Mouse (Mus musculus): ENCODE data around the gene Zfp287. TPM values are rescaled to one million over a fixed set of nuclear protein-coding genes. Genes with fewer than 3 reads are reported as not detected.

The Zfp287 gene
- polyA plus RNA-seq, 1 experiment from 2014 or later, result 14.0 TPM

DNA sequence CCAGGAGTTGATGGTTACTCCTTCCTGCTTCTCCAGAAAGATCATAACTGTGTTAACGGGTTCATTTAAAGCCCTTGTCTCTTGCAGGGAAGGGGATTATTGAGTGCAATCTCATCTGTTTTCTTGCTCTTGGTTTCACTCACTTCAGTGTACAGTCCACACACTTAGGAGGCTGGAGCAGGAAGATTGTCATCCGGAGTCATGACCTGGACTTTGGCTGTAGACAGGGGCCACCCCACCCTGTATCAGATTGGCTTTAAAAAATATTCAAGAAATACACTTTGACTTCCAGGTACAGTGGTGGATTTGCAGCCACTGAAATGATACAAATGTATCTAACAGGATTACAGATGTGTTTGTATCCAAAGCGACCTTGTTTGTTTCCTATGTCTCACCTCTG, 40.1 kb downstream of the Zfp287 start:
- Histone ChIP-seq H3K9ac (ENCODE audit: low read depth, low read length) (no peak overlapping the region), H3K4me3 (ENCODE audit: low read depth, low read length) (no peak overlapping the region), H3K27me3 (ENCODE audit: control insufficient read depth, insufficient read depth, low read length) (no peaks in the 10 kb centered on the region), H3K36me3 (ENCODE audit: control insufficient read depth, insufficient read depth, low read length) (no peaks in the 10 kb centered on the region), H3K27ac (ENCODE audit: low read depth, low read length) (no peak overlapping the region), H3K4me2 (replicated peaks; ENCODE audit: low read depth, low read length) (no peak overlapping the region), H3K4me1 (replicated peaks; ENCODE audit: control insufficient read depth, insufficient read depth, low read length) (no peaks in the 10 kb centered on the region), H3K9me3 (ENCODE audit: control insufficient read depth, low read length) (no peaks in the 10 kb centered on the region)
- WGBS, result 88% methylated on average over 3 of the region's 3 CpGs
- ATAC-seq (ENCODE audit: low FRiP score) (no peak), DNase-seq (ENCODE audit: low spot score) (no peak)

GRCm38 (mm10) chr11:62679954-62680353, 51.8 kb downstream of the Zfp287 start:
- no peaks in the 10 kb centered on the region for H3K9me3 ChIP-seq (ENCODE audit: control insufficient read depth, low read length)
- no peaks in the 10 kb centered on the region for H3K36me3 ChIP-seq (ENCODE audit: control insufficient read depth, insufficient read depth, low read length)
- no peak overlapping the region for H3K4me2 ChIP-seq (replicated peaks; ENCODE audit: low read depth, low read length)
- H3K9ac ChIP-seq (ENCODE audit: low read depth, low read length), result no peak overlapping the region
- no peak overlapping the region for H3K4me3 ChIP-seq (ENCODE audit: low read depth, low read length)
- H3K27me3 ChIP-seq (ENCODE audit: control insufficient read depth, insufficient read depth, low read length), result no peaks in the 10 kb centered on the region
- no peak for ATAC-seq (ENCODE audit: low FRiP score)
- no peaks in the 10 kb centered on the region for H3K4me1 ChIP-seq (replicated peaks; ENCODE audit: control insufficient read depth, insufficient read depth, low read length)
- no peak overlapping the region for H3K27ac ChIP-seq (ENCODE audit: low read depth, low read length)
- WGBS, result 84% methylated on average over 4 of the region's 4 CpGs
- DNase-seq (ENCODE audit: low spot score), result no peak

DNA sequence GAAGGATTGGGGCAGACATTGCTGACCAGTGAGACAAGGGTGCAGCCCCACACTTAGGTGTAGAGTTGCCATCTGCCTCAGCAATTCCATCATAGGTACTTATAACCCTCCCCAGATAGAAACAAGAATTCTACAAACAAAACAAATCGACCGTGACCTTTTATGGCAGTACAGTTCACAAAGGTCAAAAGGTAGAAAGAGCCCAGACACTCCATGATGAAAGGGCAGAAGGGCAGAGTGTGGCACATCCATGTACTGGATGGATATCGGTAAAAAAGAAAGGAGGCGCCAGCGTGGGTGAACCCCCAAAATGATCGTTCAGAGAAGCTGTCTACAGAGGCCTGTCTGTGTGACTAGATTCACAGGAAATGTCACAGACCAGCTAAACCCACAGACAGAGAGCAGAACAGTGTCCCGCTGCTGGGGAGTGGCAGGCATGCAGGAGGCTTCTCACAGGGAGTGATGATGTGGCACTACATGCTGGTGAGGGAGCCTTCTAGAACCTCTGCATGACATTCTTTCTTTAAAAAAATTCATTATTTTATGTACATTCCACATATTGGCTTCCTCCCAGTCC, 52.8 kb downstream of the Zfp287 start:
- no peak overlapping the region for H3K4me2 ChIP-seq (replicated peaks; ENCODE audit: low read depth, low read length)
- ATAC-seq (ENCODE audit: low FRiP score), result no peak
- H3K9me3 ChIP-seq (ENCODE audit: control insufficient read depth, low read length), result no peaks in the 10 kb centered on the region
- no peaks in the 10 kb centered on the region for H3K36me3 ChIP-seq (ENCODE audit: control insufficient read depth, insufficient read depth, low read length)
- no peak for DNase-seq (ENCODE audit: low spot score)
- no peaks in the 10 kb centered on the region for H3K27me3 ChIP-seq (ENCODE audit: control insufficient read depth, insufficient read depth, low read length)
- 86% methylated on average over 7 of the region's 7 CpGs for WGBS
- no peak overlapping the region for H3K9ac ChIP-seq (ENCODE audit: low read depth, low read length)
- H3K4me1 ChIP-seq (replicated peaks; ENCODE audit: control insufficient read depth, insufficient read depth, low read length), result no peaks in the 10 kb centered on the region
- H3K27ac ChIP-seq (ENCODE audit: low read depth, low read length), result no peak overlapping the region
- no peak overlapping the region for H3K4me3 ChIP-seq (ENCODE audit: low read depth, low read length)

- Histone ChIP-seq H3K27me3 (ENCODE audit: control insufficient read depth, insufficient read depth, low read length) (no peaks in the 10 kb centered on the region), H3K4me1 (replicated peaks; ENCODE audit: control insufficient read depth, insufficient read depth, low read length) (0 out of 2 replicates have a peak, but pooled peaks cover 2% of the 10 kb centered on the region), H3K36me3 (ENCODE audit: control insufficient read depth, insufficient read depth, low read length) (no peaks in the 10 kb centered on the region), H3K27ac (ENCODE audit: low read depth, low read length) (no peak overlapping the region), H3K4me2 (replicated peaks; ENCODE audit: low read depth, low read length) (no peak overlapping the region), H3K9me3 (ENCODE audit: control insufficient read depth, low read length) (no peaks in the 10 kb centered on the region), H3K4me3 (ENCODE audit: low read depth, low read length) (no peak overlapping the region), H3K9ac (ENCODE audit: low read depth, low read length) (no peak overlapping the region)
- ATAC-seq (ENCODE audit: low FRiP score) (no peak), DNase-seq (ENCODE audit: low spot score) (no peak)
- WGBS, result 91% methylated on average over 4 of the region's 4 CpGs
Observed at GRCm38 (mm10) chr11:62676290-62676596, 55.5 kb downstream of the Zfp287 start.

GRCm38 (mm10) chr11:62675480-62676289, 56.0 kb downstream of the Zfp287 start:
- WGBS, result 19% methylated on average over 17 of the region's 17 CpGs
- no peaks in the 10 kb centered on the region for H3K9me3 ChIP-seq (ENCODE audit: control insufficient read depth, low read length)
- H3K4me3 ChIP-seq (ENCODE audit: low read depth, low read length), result no peak overlapping the region; the same call in 1 of the 2 replicates
- ATAC-seq (ENCODE audit: low FRiP score), result peak; percentile 78
- 0 out of 2 replicates have a peak overlapping the region, but pooled peaks have one; percentile 21 for H3K9ac ChIP-seq (ENCODE audit: low read depth, low read length)
- no peaks in the 10 kb centered on the region for H3K27me3 ChIP-seq (ENCODE audit: control insufficient read depth, insufficient read depth, low read length)
- H3K4me2 ChIP-seq (replicated peaks; ENCODE audit: low read depth, low read length), result peak overlapping the region; percentile 31
- DNase-seq (ENCODE audit: low spot score), result peak; percentile 85
- 0 out of 2 replicates have a peak, but pooled peaks cover 2% of the 10 kb centered on the region for H3K4me1 ChIP-seq (replicated peaks; ENCODE audit: control insufficient read depth, insufficient read depth, low read length)
- no peaks in the 10 kb centered on the region for H3K36me3 ChIP-seq (ENCODE audit: control insufficient read depth, insufficient read depth, low read length)
- no peak overlapping the region for H3K27ac ChIP-seq (ENCODE audit: low read depth, low read length)

- ATAC-seq (ENCODE audit: low FRiP score), result no peak
- no peaks in the 10 kb centered on the region for H3K27me3 ChIP-seq (ENCODE audit: control insufficient read depth, insufficient read depth, low read length)
- no peak for DNase-seq (ENCODE audit: low spot score)
- H3K4me1 ChIP-seq (replicated peaks; ENCODE audit: control insufficient read depth, insufficient read depth, low read length), result 0 out of 2 replicates have a peak, but pooled peaks cover 2% of the 10 kb centered on the region
- no peak overlapping the region for H3K4me3 ChIP-seq (ENCODE audit: low read depth, low read length)
- no peak overlapping the region for H3K9ac ChIP-seq (ENCODE audit: low read depth, low read length)
- no peak overlapping the region for H3K27ac ChIP-seq (ENCODE audit: low read depth, low read length)
- no peak overlapping the region for H3K4me2 ChIP-seq (replicated peaks; ENCODE audit: low read depth, low read length)
- no peaks in the 10 kb centered on the region for H3K36me3 ChIP-seq (ENCODE audit: control insufficient read depth, insufficient read depth, low read length)
- H3K9me3 ChIP-seq (ENCODE audit: control insufficient read depth, low read length), result no peaks in the 10 kb centered on the region
- WGBS, result 88% methylated on average over 6 of the region's 6 CpGs
Observed at GRCm38 (mm10) chr11:62670006-62670405, 61.7 kb downstream of the Zfp287 start.

DNA sequence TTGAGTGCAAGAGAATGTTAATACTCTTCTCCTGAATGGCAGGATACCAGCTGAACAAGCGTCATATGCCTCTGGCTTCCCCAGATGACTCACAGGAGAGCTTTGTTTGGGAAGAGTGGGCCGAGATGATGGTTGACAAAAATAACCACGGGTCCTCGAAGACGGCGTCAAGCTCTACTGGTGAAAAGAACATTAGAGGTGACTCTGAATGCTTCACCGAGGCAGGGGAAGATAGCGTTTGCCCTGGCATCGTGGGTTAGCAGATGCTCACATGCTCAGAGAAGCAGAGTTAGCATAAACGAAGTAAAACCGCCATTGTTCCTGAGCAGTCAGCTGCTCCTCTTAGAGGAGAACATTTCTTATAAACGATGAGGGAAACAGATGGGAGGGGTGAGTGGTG, 62.2 kb downstream of the Zfp287 start:
- DNase-seq (ENCODE audit: low spot score) (no peak), ATAC-seq (ENCODE audit: low FRiP score) (no peak)
- Histone ChIP-seq H3K27ac (ENCODE audit: low read depth, low read length) (no peak overlapping the region), H3K4me1 (replicated peaks; ENCODE audit: control insufficient read depth, insufficient read depth, low read length) (0 out of 2 replicates have a peak, but pooled peaks cover 2% of the 10 kb centered on the region), H3K36me3 (ENCODE audit: control insufficient read depth, insufficient read depth, low read length) (no peaks in the 10 kb centered on the region), H3K4me3 (ENCODE audit: low read depth, low read length) (no peak overlapping the region), H3K4me2 (replicated peaks; ENCODE audit: low read depth, low read length) (no peak overlapping the region), H3K9ac (ENCODE audit: low read depth, low read length) (no peak overlapping the region), H3K27me3 (ENCODE audit: control insufficient read depth, insufficient read depth, low read length) (no peaks in the 10 kb centered on the region), H3K9me3 (ENCODE audit: control insufficient read depth, low read length) (no peaks in the 10 kb centered on the region)
- 73% methylated on average over 12 of the region's 12 CpGs for WGBS

- DNase-seq (ENCODE audit: low spot score) (no peak), ATAC-seq (ENCODE audit: low FRiP score) (no peak)
- H3K4me3 ChIP-seq (ENCODE audit: low read depth, low read length), result no peak overlapping the region
- no peaks in the 10 kb centered on the region for H3K27me3 ChIP-seq (ENCODE audit: control insufficient read depth, insufficient read depth, low read length)
- H3K4me2 ChIP-seq (replicated peaks; ENCODE audit: low read depth, low read length), result no peak overlapping the region
- H3K9ac ChIP-seq (ENCODE audit: low read depth, low read length), result no peak overlapping the region
- H3K36me3 ChIP-seq (ENCODE audit: control insufficient read depth, insufficient read depth, low read length), result 0 out of 2 replicates have a peak, but pooled peaks cover 2% of the 10 kb centered on the region
- no peaks in the 10 kb centered on the region for H3K9me3 ChIP-seq (ENCODE audit: control insufficient read depth, low read length)
- WGBS, result 90% methylated on average over 5 of the region's 5 CpGs
- H3K27ac ChIP-seq (ENCODE audit: low read depth, low read length), result no peak overlapping the region
- 0 out of 2 replicates have a peak, but pooled peaks cover 2% of the 10 kb centered on the region for H3K4me1 ChIP-seq (replicated peaks; ENCODE audit: control insufficient read depth, insufficient read depth, low read length)
Observed at GRCm38 (mm10) chr11:62668986-62669385, 62.7 kb downstream of the Zfp287 start.

DNA sequence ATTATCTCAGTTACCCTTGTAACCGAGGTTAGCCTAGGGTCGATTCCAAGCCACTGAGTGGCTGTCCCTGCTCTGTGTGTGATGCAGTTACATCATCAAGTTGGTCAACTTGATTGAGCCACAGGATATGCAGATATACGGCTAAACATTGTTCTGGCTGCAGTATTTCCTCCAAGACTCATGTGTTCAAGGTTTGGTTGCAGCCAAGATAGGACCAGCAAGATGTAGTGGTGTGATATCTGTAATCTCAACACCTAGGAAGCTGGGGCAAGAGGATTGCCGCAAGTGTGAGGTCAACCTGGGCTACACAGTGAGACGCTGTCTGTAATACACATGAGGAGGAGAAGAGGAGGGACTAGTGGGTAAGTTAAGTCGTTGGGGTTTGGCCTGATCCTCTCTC, 67.5 kb downstream of the Zfp287 start:
- H3K9me3 ChIP-seq (ENCODE audit: control insufficient read depth, low read length), result no peaks in the 10 kb centered on the region
- H3K36me3 ChIP-seq (ENCODE audit: control insufficient read depth, insufficient read depth, low read length), result 0 out of 2 replicates have a peak, but pooled peaks cover 2% of the 10 kb centered on the region
- H3K9ac ChIP-seq (ENCODE audit: low read depth, low read length), result no peak overlapping the region
- ATAC-seq (ENCODE audit: low FRiP score) (no peak), DNase-seq (ENCODE audit: low spot score) (no peak)
- no peaks in the 10 kb centered on the region for H3K4me1 ChIP-seq (replicated peaks; ENCODE audit: control insufficient read depth, insufficient read depth, low read length)
- H3K27ac ChIP-seq (ENCODE audit: low read depth, low read length), result no peak overlapping the region
- H3K4me3 ChIP-seq (ENCODE audit: low read depth, low read length), result no peak overlapping the region
- no peak overlapping the region for H3K4me2 ChIP-seq (replicated peaks; ENCODE audit: low read depth, low read length)
- 85% methylated on average over 6 of the region's 6 CpGs for WGBS
- H3K27me3 ChIP-seq (ENCODE audit: control insufficient read depth, insufficient read depth, low read length), result no peaks in the 10 kb centered on the region

Measured in hindbrain, embryonic 11.5 days (tissue).